Mouse (Mus musculus): ENCODE results near the gene Gm5458. TPM values are rescaled to one million over a fixed set of nuclear protein-coding genes. Genes with fewer than 3 reads are reported as not detected.
"Not testable (repeated sequence)": the region's sequence is repeated elsewhere in the genome, so short reads cannot be mapped to it uniquely, and the experiment has no call there.

The Gm5458 gene
- total RNA-seq (2021): not detected
- long read RNA-seq, experiment 1: 0 reads
- long read RNA-seq, experiment 2: 0 reads

GRCm38 (mm10) chr14:19602481-19602880 lies at the start of gene Gm5458:
TSS of gene Gm5458 (minus strand) at chr14:19602581.
- intact Hi-C loops (cut with DNase I): not testable (repeated sequence)

DNA sequence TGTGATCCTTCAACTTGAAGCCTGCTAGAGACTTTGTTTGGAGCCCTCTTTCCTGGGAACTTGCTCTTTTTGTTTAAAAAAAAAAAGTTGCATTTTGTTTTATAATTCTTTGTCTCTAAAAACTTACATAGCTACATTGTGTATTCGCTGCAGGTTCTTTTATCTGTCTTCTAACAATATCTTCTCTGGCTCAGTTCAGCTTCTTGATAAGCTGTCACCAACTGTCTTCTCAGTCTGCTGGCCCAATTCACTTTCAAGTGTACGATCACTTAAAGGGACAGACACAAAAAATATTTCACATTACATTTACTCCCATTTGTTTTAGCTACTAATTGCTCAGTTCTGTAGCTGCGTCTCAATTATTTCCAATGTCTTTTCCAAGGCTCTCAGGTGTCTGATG lies 43.9 kb upstream of the Gm5458 start:
- DNase-seq: no peak
- intact Hi-C loops (cut with DNase I): no loop called here

More at GRCm38 (mm10) chr14:19602481-19602880, at the start of gene Gm5458:
- not testable (repeated sequence) for DNase-seq

DNA sequence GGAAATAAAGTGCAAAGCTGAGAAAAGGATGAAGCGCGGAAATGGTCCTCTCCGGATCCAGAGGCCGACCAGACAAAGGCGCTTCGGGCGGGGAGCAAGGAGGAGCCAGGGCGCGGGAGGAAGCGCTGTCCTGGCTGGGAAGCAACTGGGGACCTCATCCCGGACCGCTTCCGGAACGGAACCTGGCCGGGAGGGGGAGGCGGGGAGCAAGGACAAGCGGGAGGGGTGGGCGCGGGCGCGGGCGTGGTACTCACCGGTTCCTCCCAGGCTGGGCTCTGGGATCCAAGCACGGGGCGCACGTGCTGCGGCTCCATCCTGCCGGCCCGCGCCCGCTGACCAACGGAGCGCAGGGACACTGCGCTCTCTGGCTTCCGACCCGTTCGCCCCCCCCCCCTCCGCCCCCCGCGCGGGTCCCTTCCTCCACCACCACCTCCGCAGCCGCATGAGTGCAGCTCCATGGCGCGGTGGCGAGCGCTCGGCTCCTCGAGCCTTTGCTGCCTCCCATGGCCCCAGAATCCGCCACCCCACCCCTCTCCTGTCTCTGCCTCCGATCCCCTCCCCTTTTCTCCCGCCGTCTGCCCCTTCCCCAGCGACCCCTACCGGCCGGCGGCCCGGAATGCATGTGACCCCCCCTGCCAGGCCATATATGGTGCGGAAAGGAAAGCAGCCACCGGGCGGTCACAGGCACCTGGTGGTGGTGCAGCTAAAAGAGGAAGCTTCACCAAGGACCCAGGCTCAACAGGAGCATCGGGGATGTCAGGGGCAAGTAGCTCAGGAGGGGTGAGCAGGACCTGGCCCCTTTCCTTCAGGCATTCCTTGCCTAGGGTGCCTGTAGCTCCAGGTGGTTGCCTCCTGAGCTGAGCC lies 17.3 kb downstream of the Gm5458 start, which contains the start of gene Gm2237:
TSS of gene Gm2237 (minus strand) at position 332 of the 864 bp plus-strand sequence.
- peak; percentile 41 to 45 for DNase-seq
- intact Hi-C loops (cut with DNase I): not testable (repeated sequence)

DNA sequence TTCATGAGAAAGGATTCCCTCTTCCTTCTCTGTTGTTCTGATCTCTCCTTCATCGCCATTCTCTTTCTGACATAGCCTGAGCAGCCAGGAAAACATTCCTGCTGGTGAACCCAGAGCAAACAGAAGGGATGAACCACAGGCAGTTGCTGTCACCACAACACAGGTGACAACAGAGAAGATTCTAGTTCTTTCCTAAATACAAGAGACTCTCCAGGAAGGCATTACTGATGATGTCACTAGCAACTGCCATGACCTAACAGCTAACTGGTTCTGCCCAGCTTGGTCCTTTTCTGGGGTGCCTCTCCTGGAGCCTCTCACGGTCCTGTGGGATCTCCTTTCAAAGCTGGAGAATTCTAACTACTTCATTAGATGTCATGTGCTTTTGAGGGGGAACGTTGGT lies 52.5 kb downstream of the Gm5458 start, which contains the start of gene Gm2244:
TSS of gene Gm2244 (minus strand) at position 101 of the 400 bp plus-strand sequence.
- DNase-seq; intact Hi-C loops (cut with DNase I): not testable (repeated sequence)

Other genes with a start within 250 kb of the Gm5458 start
- gene Gm21738, start 183.7 kb downstream of the Gm5458 start, total RNA-seq (2021): not detected
- not detected for gene Gm2244, start 52.6 kb downstream of the Gm5458 start, total RNA-seq (2021)
- gene Gm2237, start 17.4 kb downstream of the Gm5458 start, total RNA-seq (2021): 1 to 10 TPM; 1.3 to 2.7 TPM
- 10 to 100 TPM; 89.0 to 89.7 TPM for gene Nid2, start 148.7 kb upstream of the Gm5458 start, total RNA-seq (2021)
- 10 to 100 TPM; 63.5 to 69.3 TPM for gene Rtraf, start 221.2 kb upstream of the Gm5458 start, total RNA-seq (2021)

Data from heart, postnatal 14 days (tissue).